Mouse (Mus musculus) forebrain, embryonic 15.5 days (tissue): Measurements from ENCODE around the gene Colq. TPM values are rescaled to one million over a fixed set of nuclear protein-coding genes. Genes with fewer than 3 reads are reported as not detected.

Source experiments
- polyA plus RNA-seq: library from polyadenylated mRNA; unstranded; fragments of >200 nt; fragmentation: Nextera tagmentation; extraction: Ambion mirVana; gene quantifications from 2 replicates; pipeline ENCODE4 v1.2.1, GENCODE M21; 2015

Gene Colq
- polyA plus RNA-seq, 1 experiment from 2014 or later = not detected

Other genes starting within 250 kb of the Colq start
- gene Sh3bp5, start 155.3 kb downstream of the Colq start, polyA plus RNA-seq = 111 and 115 TPM in 2 replicates
- 11.0 and 11.2 TPM in 2 replicates for gene Eaf1, start 96.9 kb downstream of the Colq start, polyA plus RNA-seq
- gene Mettl6, start 96.3 kb downstream of the Colq start, polyA plus RNA-seq = 55.4 and 62.4 TPM in 2 replicates
- gene Gm49387, start 49.5 kb upstream of the Colq start, polyA plus RNA-seq = 0.37 and 0.78 TPM in 2 replicates
- gene Btd, start 49.7 kb upstream of the Colq start, polyA plus RNA-seq = 15.1 and 16.6 TPM in 2 replicates
- 5.9 and 9.3 TPM in 2 replicates for gene Hacl1, start 49.9 kb upstream of the Colq start, polyA plus RNA-seq
- gene Ankrd28, start 239.3 kb upstream of the Colq start, polyA plus RNA-seq = 11.6 and 12.3 TPM in 2 replicates